Mouse (Mus musculus) embryonic facial prominence, embryonic 11.5 days (tissue): ENCODE data around the gene Gprc5b. TPM values are rescaled to one million over a fixed set of nuclear protein-coding genes. Genes with fewer than 3 reads are reported as not detected.

ENCODE experiments used
- ATAC-seq: fragments of 200-750 bp; cut with Nextera tagmentation; replicated peaks from 2 replicates; pipeline ENCODE4 v1.8.0; 2017; ENCODE audit warnings: low read depth; ENCODE audit not compliant: insufficient number of reproducible peaks, low FRiP score, low TSS enrichment
- DNase-seq: peaks from one replicate; pipeline ENCODE4 v3.0.0-alpha.2; 2015; ENCODE audit warnings: low spot score
- H3K27ac ChIP-seq: fragments of 300-500 bp; sonication (generic); replicated peaks from 2 replicates; pipeline ENCODE4 v1.5.1; 2014; ENCODE audit warnings: mild to moderate bottlenecking, low read depth, low read length, control low read depth
- H3K27me3 ChIP-seq: fragments of 300-500 bp; sonication (generic); 2 replicates; pipeline ENCODE4 v1.6.1; 2014; ENCODE audit warnings: mild to moderate bottlenecking, low read length, moderate library complexity, mixed read lengths; ENCODE audit not compliant: control insufficient read depth, insufficient read depth
- H3K36me3 ChIP-seq: fragments of 300-500 bp; sonication (generic); replicated peaks from 2 replicates; pipeline ENCODE4 v1.6.1; 2014; ENCODE audit warnings: low read depth, mild to moderate bottlenecking, low read length, moderate library complexity, mixed read lengths; ENCODE audit not compliant: control insufficient read depth, insufficient read depth
- H3K4me1 ChIP-seq: fragments of 300-500 bp; sonication (generic); 2 replicates; pipeline ENCODE4 v1.6.1; 2014; ENCODE audit warnings: low read length, mixed read lengths; ENCODE audit not compliant: control insufficient read depth, insufficient read depth
- H3K4me2 ChIP-seq: fragments of 300-500 bp; sonication (generic); 2 replicates; pipeline ENCODE4 v1.6.1; 2014; ENCODE audit warnings: low read depth, mild to moderate bottlenecking, control low read depth, low read length, moderate library complexity
- H3K4me3 ChIP-seq: fragments of 300-500 bp; sonication (generic); 2 replicates; pipeline ENCODE4 v1.5.1; 2014; ENCODE audit warnings: low read depth, low read length, control low read depth
- H3K9ac ChIP-seq: fragments of 300-500 bp; sonication (generic); replicated peaks from 2 replicates; pipeline ENCODE4 v1.6.1; 2014; ENCODE audit warnings: mild to moderate bottlenecking, control low read depth, low read length
- H3K9me3 ChIP-seq: fragments of 300-500 bp; sonication (generic); replicated peaks from 2 replicates; pipeline ENCODE4 v1.6.1; 2016; ENCODE audit warnings: mild to moderate bottlenecking, low read length, inconsistent platforms, mixed read lengths; ENCODE audit not compliant: control insufficient read depth
- WGBS: fragments of 180-500 bp; shearing (Covaris S2); extraction: QIAGEN DNeasy Blood & Tissue Kit; methylation state at CpG from one replicate; pipeline ENCODE4 v1.1.7; 2014; 5-methylcytosine and 5-hydroxymethylcytosine counted together
- polyA plus RNA-seq: library from polyadenylated mRNA; unstranded; fragments of >200 nt; fragmentation: Nextera tagmentation; extraction: Ambion mirVana; gene quantifications from 2 replicates; pipeline ENCODE4 v1.2.1, GENCODE M21; 2014

Gene Gprc5b
- polyA plus RNA-seq, 1 experiment from 2014 or later: 13.2 TPM

GRCm38 (mm10) chr7:118985786-118986185 lies 9.2 kb downstream of the Gprc5b start:
- no peaks in the 10 kb centered on the region for H3K36me3 ChIP-seq
- DNase-seq: no peak
- WGBS: 80% methylated on average over 4 of the region's 4 CpGs
- H3K9me3 ChIP-seq: no peaks in the 10 kb centered on the region
- no peak overlapping the region for H3K4me3 ChIP-seq
- ATAC-seq: no peak
- no peak overlapping the region for H3K27ac ChIP-seq
- no peak overlapping the region for H3K4me2 ChIP-seq
- H3K27me3 ChIP-seq: no peaks in the 10 kb centered on the region
- no peak overlapping the region for H3K9ac ChIP-seq
- no peaks in the 10 kb centered on the region for H3K4me1 ChIP-seq

GRCm38 (mm10) chr7:118983961-118984360 lies 11.1 kb downstream of the Gprc5b start:
- H3K9ac ChIP-seq: no peak overlapping the region
- WGBS: 96% methylated on average over 19 of the region's 19 CpGs
- no peaks in the 10 kb centered on the region for H3K36me3 ChIP-seq
- H3K4me2 ChIP-seq: no peak overlapping the region
- ATAC-seq: no peak
- H3K27me3 ChIP-seq: no peaks in the 10 kb centered on the region
- H3K9me3 ChIP-seq: no peaks in the 10 kb centered on the region
- H3K4me1 ChIP-seq: no peaks in the 10 kb centered on the region
- DNase-seq: no peak
- H3K27ac ChIP-seq: no peak overlapping the region
- H3K4me3 ChIP-seq: no peak overlapping the region

DNA sequence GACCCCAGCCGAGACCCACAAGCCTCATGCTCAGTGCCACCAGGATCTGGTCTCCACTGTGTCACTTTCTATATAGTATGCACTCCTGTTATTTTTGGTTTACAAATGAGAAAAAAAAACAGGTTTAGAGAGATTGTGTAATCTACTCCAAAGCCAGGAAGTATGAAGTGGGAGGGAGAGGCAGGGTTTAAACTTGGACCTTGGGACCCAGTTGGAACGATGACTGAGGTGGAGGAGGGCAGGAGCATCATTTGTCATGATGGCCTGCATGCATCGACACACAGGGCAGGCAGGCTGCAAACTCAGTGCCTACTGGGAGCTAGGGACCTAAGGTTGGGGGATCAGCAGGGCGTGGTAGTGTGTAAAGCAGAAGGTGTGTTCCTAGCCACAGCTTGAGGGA lies 12.4 kb downstream of the Gprc5b start:
- H3K4me2 ChIP-seq: no peak overlapping the region
- no peak overlapping the region for H3K4me3 ChIP-seq
- no peak overlapping the region for H3K9ac ChIP-seq
- ATAC-seq (no peak), DNase-seq (no peak)
- no peaks in the 10 kb centered on the region for H3K36me3 ChIP-seq
- H3K27me3 ChIP-seq: no peaks in the 10 kb centered on the region
- no peak overlapping the region for H3K27ac ChIP-seq
- 89% methylated on average over 4 of the region's 4 CpGs for WGBS
- no peaks in the 10 kb centered on the region for H3K4me1 ChIP-seq
- H3K9me3 ChIP-seq: no peaks in the 10 kb centered on the region

- 89% methylated on average over 5 of the region's 5 CpGs for WGBS
- no peaks in the 10 kb centered on the region for H3K9me3 ChIP-seq
- ATAC-seq (no peak), DNase-seq (no peak)
- H3K4me1 ChIP-seq: no peaks in the 10 kb centered on the region
- H3K27me3 ChIP-seq: no peaks in the 10 kb centered on the region
- no peak overlapping the region for H3K4me2 ChIP-seq
- no peaks in the 10 kb centered on the region for H3K36me3 ChIP-seq
- H3K4me3 ChIP-seq: no peak overlapping the region
- no peak overlapping the region for H3K27ac ChIP-seq
- H3K9ac ChIP-seq: no peak overlapping the region
Measured at GRCm38 (mm10) chr7:118981831-118982230, 13.2 kb downstream of the Gprc5b start.

- H3K4me3 ChIP-seq: no peak overlapping the region
- 67% methylated on average over 4 of the region's 4 CpGs for WGBS
- H3K4me2 ChIP-seq: no peak overlapping the region
- no peaks in the 10 kb centered on the region for H3K9me3 ChIP-seq
- ATAC-seq (no peak), DNase-seq (no peak)
- H3K9ac ChIP-seq: no peak overlapping the region
- H3K4me1 ChIP-seq: no peaks in the 10 kb centered on the region
- H3K27me3 ChIP-seq: no peaks in the 10 kb centered on the region
- no peaks in the 10 kb centered on the region for H3K36me3 ChIP-seq
- H3K27ac ChIP-seq: no peak overlapping the region
Measured at GRCm38 (mm10) chr7:118981346-118981745, 13.7 kb downstream of the Gprc5b start.

DNA sequence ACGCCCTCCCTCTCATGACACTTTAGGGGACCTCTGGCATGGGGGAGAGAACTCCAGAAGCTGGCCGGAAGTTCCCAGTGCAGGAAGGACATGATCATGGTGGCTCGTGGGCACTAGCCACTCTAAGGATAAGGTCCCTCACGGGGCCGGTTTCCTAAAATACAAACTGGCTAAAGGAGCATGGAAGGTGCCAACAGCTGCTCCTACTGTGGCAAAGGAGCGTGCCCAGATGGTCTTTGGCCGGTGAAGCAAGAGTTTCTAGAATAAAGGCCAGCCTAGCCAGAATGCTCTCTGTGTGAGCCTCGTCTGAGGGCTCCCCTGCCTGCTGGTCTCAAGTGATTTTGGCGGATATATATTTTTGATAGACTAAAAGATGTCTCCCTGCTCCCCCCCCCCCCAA lies 15.3 kb downstream of the Gprc5b start:
- no peak overlapping the region for H3K27ac ChIP-seq
- no peaks in the 10 kb centered on the region for H3K9me3 ChIP-seq
- H3K4me1 ChIP-seq: no peaks in the 10 kb centered on the region
- no peaks in the 10 kb centered on the region for H3K27me3 ChIP-seq
- 90% methylated on average over 9 of the region's 9 CpGs for WGBS
- H3K9ac ChIP-seq: no peak overlapping the region
- DNase-seq: no peak
- H3K4me2 ChIP-seq: no peak overlapping the region
- H3K36me3 ChIP-seq: no peaks in the 10 kb centered on the region
- ATAC-seq: no peak
- no peak overlapping the region for H3K4me3 ChIP-seq

- Histone ChIP-seq H3K36me3 (no peaks in the 10 kb centered on the region), H3K4me3 (no peak overlapping the region), H3K9me3 (no peaks in the 10 kb centered on the region), H3K4me2 (no peak overlapping the region), H3K9ac (no peak overlapping the region), H3K27ac (no peak overlapping the region), H3K4me1 (no peaks in the 10 kb centered on the region), H3K27me3 (no peaks in the 10 kb centered on the region)
- WGBS: 89% methylated on average over 7 of the region's 7 CpGs
- ATAC-seq: no peak
- DNase-seq: no peak
Measured at GRCm38 (mm10) chr7:118979121-118979520, 15.9 kb downstream of the Gprc5b start.

GRCm38 (mm10) chr7:118977167-118977543 lies 17.9 kb downstream of the Gprc5b start:
- no peak for ATAC-seq
- no peak overlapping the region for H3K27ac ChIP-seq

More at GRCm38 (mm10) chr7:118977167-118977543, 17.9 kb downstream of the Gprc5b start:
- H3K4me1 ChIP-seq: no peaks in the 10 kb centered on the region
- no peaks in the 10 kb centered on the region for H3K36me3 ChIP-seq
- H3K27me3 ChIP-seq: no peaks in the 10 kb centered on the region
- DNase-seq: no peak
- 79% methylated on average over 10 of the region's 10 CpGs for WGBS
- H3K9ac ChIP-seq: no peak overlapping the region
- no peaks in the 10 kb centered on the region for H3K9me3 ChIP-seq
- no peak overlapping the region for H3K4me3 ChIP-seq
- H3K4me2 ChIP-seq: no peak overlapping the region
